Mouse (Mus musculus) kidney, adult 2 months (tissue): ENCODE results near the gene Thap3.

ENCODE experiments used
- CTCF ChIP-seq: fragments of 200-500 bp; conservative IDR thresholded peaks from 2 replicates; pipeline ENCODE4 v1.5.1; 2011; ENCODE audit warnings: low read depth, mild to moderate bottlenecking, control low read depth, low read length, moderate library complexity, mixed read lengths; ENCODE audit not compliant: insufficient read depth, insufficient read length
- POLR2A ChIP-seq: fragments of 200-500 bp; IDR thresholded peaks from one replicate; pipeline ENCODE4 v1.6.1; 2011; ENCODE audit warnings: low read depth, low read length, control low read depth

GRCm38 (mm10) chr4:151938089-151938488, 50.7 kb downstream of the Thap3 start:
- no peak for TF ChIP-seq POLR2A
- no peak for TF ChIP-seq CTCF
